Mouse (Mus musculus) layer of hippocampus, adult 11-12 months (tissue): ENCODE measurements around the gene Akt2.

Experiments
- DNase-seq: peaks from one replicate; pipeline ENCODE4 v3.0.0; 2022; ENCODE audit warnings: low spot score

Akt2 gene

DNA sequence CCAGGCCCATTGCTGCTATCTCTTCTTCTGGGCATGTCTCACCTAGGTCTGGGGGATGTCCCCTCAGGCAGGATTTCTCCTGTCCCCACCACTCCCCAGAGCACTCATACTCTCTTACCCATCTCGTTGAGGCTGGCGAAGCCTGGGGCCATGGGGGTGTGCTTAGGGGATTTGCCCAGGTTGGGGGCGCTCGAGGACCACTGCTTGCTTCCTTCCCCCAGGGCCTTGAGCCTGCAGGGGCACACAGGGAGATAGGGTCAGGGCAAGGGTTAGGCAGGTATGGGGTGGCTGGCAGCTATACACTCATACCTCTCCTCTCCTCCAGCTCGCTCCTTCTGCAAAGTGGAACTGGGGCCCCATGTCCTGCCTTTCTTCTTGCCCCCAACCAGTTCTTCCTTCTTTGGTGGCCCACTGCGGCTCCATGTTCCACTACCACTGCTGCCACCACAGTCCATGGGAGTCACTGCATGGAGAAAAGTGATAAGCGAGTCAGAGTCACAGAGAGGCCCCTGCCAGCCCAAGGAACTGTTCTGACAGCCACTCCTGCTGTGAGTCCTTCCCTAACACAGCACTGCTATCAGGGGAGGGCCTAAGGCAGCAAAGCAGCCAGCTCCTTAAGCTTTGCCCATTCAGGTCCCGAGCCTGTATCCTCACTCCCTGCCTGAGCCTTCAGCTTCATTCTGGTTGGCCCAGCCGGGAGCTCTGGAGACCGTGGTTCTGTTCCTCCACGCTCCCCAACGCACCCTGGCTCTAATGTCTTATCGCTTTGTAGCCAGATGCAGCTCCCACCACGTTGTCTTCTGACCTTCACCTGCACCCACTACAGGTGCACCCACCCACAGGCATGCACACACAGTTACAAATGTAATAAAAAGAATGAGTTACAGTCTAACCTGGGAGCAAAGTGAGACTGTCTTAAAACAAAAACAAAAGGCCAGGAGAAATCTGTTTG, 67.6 kb downstream of the Akt2 start:
- no peak for DNase-seq

DNA sequence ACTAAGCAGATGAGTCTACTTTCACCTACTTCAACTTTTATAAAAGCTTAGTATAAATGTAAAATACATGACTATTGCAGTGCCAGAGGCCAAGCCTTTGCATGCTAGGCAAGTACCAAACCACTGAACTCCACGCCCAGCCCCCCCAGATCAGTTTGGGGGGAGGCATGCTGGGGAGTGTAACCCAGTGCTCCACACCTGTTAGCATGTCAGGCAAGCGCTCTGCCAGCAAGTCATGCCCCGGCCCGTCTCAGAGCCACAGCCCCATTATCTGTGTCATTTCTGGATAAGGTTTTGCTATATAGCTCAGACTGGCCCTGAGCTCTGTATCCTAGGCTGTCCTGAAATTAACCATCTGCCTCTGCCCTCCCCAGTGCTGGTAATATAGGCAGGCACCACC, 70.7 kb downstream of the Akt2 start:
- no peak for DNase-seq

DNA sequence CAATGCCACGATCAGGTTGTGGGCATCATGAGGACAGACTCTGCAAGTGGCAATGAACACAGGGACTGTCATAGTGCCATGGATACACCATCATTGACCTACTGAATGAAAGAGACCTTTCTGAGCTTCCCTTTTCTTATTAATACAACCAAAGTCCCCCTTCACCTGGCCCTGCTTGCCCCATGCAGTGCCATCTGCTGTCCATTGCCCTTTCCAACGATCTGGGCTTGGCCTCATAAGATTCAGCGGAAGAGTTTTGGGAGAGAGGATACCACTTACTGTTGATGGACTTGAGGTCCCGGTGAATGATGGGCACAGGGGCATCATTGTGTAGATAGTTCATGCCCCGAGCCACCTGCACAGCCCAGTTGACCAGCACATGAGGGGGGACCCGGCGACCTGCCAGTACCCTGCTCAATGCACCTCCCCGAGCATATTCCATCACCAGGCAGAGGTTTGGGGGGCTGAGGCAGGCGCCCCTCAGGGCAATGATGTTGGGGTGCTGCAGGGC, 81.8 kb downstream of the Akt2 start:
- DNase-seq, result no peak

DNA sequence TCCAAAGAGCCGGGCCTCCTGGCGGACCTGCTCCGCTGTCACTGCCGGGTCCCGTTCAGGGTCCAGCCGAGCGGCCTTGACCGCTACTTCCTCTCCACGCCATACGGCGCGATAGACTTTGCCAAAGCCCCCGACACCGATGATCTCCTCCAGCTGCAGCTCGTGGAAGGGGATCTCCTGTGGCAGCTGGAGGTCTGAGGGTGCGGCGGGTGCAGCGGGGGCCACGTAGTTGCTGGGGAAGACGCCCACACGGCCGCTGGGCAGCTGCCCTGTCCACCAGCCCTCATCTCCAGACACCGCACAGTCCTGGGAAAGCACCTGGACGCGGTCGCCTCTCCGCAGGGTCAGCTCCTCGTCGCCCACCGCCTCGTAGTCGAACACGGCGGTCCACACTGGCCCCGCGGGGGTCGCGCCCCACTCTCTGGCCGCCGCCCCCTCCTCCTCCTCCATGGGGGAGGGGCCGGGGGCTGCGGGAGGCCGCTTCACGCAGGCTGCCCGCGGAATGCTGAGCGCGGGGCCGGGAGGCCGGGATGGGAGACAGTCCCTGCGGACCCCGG, 82.3 kb downstream of the Akt2 start:
- no peak for DNase-seq

DNA sequence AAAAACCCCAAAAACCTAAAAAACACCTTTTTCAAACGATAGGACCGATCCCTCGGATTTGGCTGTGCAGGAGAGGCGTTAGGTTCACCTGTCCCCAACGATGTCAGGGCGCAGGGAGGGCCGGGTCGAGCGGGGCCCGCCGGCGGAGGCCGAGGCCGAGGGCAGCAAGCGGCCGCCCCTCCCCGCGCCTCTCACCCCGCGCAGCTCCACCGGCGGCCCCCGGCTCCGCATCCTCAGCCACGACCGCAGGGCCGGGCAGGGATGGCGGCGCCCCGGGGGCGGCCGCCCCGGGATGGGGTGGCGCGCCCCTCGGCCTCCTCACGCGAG, 82.8 kb downstream of the Akt2 start:
- DNase-seq, result no peak

DNA sequence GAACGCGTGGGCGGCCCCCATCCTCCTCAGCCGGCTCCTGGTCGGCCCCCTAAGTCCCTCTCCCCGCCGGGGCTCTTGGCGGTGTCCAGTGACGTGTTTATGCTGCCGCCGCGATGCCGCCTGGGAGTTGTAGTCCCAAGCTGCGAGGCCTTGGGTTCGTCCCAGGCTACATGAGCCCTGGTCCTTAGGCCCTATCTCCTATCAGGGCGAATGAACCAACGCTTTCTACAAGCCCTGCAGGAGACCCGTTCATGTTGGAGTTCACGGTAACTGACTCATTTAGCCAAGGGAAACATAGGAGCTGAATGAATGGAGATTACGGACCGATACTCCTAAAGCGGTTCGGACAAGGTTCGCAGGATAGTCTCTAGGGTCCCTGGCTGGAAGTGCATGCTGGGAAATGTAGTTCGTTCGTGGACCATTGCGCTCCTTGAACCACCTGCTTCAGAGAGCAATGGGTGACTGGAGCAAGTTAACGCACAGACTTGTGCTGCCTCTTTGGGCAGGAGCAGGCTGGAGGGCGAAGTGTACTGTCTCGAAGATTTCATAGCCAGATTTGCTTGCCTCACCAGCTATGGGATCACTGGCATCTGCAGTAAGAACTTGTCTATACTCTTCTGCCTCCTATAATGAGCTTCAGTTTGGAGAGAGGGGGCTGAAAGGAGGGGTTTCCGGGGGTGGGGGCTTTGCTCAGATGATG, 83.3 kb downstream of the Akt2 start, which contains the start of gene Map3k10:
Gene Map3k10 (minus strand): TSS at position 77 of the 700 bp plus-strand sequence.
- DNase-seq, result peak; percentile 93

DNA sequence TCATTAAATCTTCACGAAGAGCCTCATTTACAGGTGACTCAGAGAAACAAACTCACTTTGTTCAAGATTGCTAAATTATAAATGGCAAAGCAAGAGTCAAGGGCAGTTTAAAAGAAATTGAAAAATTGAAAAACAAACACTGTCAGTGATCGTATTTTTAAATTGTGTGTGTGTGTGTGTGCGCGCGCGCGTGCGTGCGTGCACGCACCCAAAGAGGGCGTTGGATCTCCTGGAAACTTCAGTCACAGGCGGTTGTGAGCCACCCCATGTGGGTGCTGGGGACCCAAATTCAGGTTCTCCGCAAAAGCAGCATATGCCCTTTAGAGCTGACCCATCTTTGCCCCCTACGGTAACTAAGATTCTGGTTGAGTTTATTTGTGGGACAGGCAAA, 83.9 kb downstream of the Akt2 start:
- DNase-seq, result no peak

DNA sequence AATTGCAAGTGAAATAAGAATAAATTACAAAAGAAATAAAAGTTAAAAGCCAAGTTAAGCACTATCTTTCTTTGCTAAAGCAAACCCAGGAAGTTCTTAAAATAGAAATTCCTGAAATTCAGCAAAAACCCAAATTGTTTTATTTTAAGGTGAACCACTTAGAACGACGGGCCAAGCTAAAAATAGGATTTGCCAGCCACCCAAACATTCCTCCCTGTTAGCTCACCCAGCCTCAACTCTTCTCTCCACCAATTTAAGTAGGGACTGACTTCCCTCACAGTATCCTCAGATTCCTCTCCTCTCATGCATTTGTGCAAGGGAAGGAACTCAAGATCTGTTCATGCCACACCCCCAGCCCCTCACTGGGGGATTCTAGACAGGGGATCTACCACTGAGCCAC, 91.9 kb downstream of the Akt2 start:
- no peak for DNase-seq

DNA sequence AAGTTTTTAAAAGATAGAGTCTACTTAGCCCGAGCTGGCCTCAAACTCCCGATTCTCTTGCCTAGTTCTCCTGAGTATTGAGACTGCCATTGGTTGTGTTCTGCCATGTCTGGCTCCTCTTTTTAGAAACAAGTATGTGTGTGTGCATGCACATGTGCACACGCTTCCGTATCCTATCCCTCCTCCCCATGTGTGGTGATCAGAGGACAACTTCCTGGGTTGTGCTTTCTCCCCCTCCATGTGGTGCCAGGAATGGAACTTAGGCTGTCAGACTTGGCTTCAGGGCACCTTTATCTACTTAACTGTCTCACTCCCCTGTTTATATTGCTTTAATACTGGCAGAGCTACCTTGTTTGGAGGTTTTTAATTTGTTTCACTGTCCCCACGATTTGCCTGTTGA, 93.9 kb downstream of the Akt2 start:
- DNase-seq, result no peak

DNA sequence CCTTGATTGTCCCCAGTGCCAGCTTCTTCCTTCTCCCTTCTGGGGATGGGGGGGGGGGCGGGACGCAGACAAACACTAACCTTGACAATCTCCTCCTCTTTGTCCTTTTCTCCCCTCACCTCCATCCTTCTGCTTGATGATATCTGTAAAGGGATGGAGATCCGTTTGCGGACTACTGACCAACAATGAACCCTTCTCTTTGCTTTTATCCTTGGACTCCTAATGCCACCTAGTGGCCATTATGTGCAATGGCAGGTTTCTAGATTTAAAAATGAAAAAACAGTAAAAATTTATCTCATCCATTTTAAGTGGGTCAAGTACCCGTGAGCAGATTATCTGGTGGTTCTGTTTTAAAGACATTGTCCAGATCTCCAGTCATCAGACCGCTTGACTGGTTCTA, 94.3 kb downstream of the Akt2 start:
- no peak for DNase-seq

DNA sequence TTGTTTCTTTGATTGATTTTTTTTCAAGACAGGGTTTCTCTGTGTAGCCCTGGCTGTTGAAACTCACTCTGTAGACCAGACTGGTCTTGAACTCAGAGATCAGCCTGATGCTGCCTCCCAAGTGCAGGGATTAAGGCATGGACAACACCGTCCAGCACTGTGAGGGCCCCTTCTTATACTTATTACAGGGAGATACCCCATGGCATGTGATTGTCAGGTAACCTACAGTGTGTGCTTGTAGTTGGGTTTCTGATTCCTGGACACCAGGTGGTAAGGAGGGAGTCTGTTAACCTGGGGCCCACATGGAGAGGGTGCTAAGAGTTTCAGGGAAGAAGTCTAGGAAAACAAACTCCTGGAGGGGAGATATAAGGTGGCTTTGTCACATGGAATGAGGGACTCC, 95.7 kb downstream of the Akt2 start:
- no peak for DNase-seq

DNA sequence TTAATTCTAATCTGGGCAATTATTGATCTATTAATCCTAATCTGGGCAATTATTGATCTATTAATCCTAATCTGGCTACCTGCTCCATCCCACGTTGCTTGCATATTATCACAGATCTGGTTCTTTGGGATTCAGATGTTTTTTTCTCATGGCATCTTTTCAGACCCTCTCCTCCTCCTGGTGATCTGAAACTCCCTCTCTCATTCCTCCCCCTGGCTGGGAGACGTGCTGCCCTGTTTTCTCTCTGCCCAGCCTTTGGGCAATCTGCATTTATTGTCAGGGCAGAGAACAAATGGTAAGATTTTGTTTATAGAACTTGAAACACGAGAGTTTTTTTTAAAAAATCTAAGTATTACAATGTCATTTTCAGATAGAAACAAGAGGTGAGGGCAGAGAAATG, 96.5 kb downstream of the Akt2 start:
- no peak for DNase-seq

DNA sequence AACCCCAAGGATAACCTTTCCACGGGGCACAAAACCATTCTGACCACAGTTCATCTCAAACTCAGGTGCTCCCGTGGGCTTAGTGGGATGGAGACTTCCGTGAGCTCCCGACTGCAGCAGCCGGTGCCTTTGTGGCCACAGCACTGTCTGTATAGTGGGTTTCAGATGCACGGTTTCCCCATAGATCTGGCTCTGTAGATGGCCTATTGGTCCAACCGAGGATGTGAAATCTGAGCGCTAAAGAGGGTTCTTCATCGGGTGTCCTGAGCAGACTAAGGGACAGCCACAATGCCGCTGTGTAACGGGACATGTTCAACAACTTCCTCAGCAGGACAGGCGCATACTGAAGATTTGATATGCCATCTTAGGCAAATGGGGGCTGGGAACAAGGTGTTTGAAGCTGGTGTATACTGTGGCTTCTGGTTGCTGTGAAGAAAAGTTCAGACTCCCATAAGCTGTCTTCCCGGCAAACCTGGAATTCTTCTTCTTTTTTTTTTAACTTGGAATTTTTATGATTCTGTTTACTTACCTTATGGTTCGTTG, 97.0 kb downstream of the Akt2 start:
- no peak for DNase-seq

DNA sequence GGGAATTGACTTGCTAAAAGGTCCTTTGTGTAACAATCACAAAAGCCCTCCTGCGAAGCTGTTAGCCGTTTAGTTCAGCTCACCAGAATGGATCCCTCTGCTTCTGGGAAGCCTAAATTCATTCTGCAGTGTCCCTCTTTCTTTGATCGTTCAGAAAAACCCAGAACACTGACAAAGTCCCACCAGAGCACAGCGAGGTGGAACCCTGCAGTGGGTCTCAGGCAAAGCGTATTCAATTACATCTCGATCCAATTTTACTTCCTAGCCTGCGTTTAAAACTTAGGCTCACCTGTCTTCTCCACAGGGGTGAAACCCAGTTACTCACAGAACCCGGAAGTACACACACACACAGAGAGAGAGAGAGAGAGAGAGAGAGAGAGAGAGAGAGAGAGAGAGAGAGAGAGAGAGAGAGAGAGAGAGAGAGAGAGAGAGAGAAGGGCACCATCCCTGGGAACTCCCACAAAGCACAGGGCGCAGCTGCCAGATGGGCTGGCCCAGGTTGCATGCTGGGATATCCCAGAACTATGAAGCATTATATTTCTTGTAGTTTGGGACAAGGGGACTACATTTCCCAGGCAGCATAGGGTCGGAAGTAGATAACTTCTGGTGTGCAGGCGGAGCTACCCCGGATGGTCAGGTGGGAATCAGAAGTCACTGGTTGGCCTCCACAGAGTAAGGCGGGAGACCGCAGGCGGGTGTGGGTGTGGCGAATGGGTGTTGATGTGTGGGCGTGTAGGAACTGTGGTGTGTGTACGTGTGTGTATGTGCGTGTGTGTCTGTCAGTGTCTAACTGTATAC, 97.7 kb downstream of the Akt2 start, which contains the start of gene Zfp607b:
Gene Zfp607b (plus strand): TSS at position 526 of the 798 bp plus-strand sequence.
- peak; percentile 97 for DNase-seq
